9 mouse cellular contexts compared by ENCODE assay signal in genomic region chr7:122494088-122494487, GRCm38 (mm10).
A peak's percentile ranks its signal among the peaks of the same experiment; 100 is the strongest.
DNase-seq lines count a peak whose midpoint lies in the region; ATAC-seq and TF ChIP-seq lines count a peak whose summit lies in the region.
"Had no signal": no experiment of that assay in that cellular context is flagged by ENCODE, and none has a peak within 500 bp of the region (broad histone marks: within the 10 kb centered on the region; RNA-seq: fewer than 3 reads in every experiment).

No protein-coding gene starts in this region.

- peak; percentile 50 for DNase-seq in left cerebral cortex, postnatal 4 days
- DNase-seq in left cerebral cortex, postnatal 36 days (ENCODE audit: low spot score in 2 of 2): no peak
- DNase-seq in Patski (ENCODE audit: low read depth, low spot score): no peak
- DNase-seq in cerebellum, adult 9-11 months: peak; percentile 52
- DNase-seq in kidney, postnatal 10 days: peak; percentile 52
- DNase-seq in spleen, postnatal 36 days (ENCODE audit: low spot score in 2 of 2): no peak

- in situ Hi-C loops in Patski (cut with MboI; ENCODE audit: low pct_unique_long_range_greater_than_20kb): no loop called here

- ATAC-seq in Patski: no peak

- peaks cover 14% of the 10 kb centered on the region for H3K4me1 ChIP-seq in olfactory bulb, adult 2 months (ENCODE audit: control insufficient read depth, insufficient read depth, low read length)
- H3K4me1 ChIP-seq: liver, embryonic 15.5 days had no signal

- no peak for TF ChIP-seq POLR2A in olfactory bulb, adult 2 months (IDR thresholded peaks at IDR 0.05; ENCODE audit: insufficient read depth, low read depth, low read length)

- no peaks in the 10 kb centered on the region for H3K27me3 ChIP-seq in Patski
- H3K27me3 ChIP-seq: liver, embryonic 15.5 days had no signal

- TF ChIP-seq CTCF in Patski (IDR thresholded peaks at IDR 0.05): peak; percentile 51
- TF ChIP-seq CTCF in olfactory bulb, adult 2 months (IDR thresholded peaks at IDR 0.05; ENCODE audit: insufficient read depth, low read depth, low read length): 0 out of 2 replicates have a peak, but pooled peaks have one; percentile 19

- POLR2A ChIA-PET in Patski (lab: Charles Lee): no interaction called here

- intact Hi-C loops in left cerebral cortex, postnatal 4 days (cut with DNase I): no loop called here
- intact Hi-C loops in left cerebral cortex, postnatal 36 days (cut with DNase I): no loop called here

- no peak overlapping the region for H3K27ac ChIP-seq in olfactory bulb, adult 2 months (ENCODE audit: insufficient read depth, low read depth, low read length)
- H3K27ac ChIP-seq: liver, embryonic 15.5 days had no signal

- H3K4me3 ChIP-seq in olfactory bulb, adult 2 months (ENCODE audit: insufficient read depth, low read depth, low read length): no peak overlapping the region
- H3K4me3 ChIP-seq: erythroblast, embryonic 14.5 days; liver, embryonic 15.5 days had no signal

- 46% methylated on average over 3 of the region's 3 CpGs for WGBS in olfactory bulb, adult 2 months

- CTCF ChIA-PET in Patski (lab: Charles Lee): interaction anchor here (1.5 kb wide), 1 partner anchor 8 kb away, joined by 5 read pairs; no protein-coding TSS in a partner anchor

Comparison
In these comparisons a context has a peak if more than half of its experiments do, and no peak if none do; other contexts are left out.
1. DNase-seq: peak in left cerebral cortex, postnatal 4 days (single experiment), cerebellum, adult 9-11 months (single experiment) and kidney, postnatal 10 days (single experiment); none in left cerebral cortex, postnatal 36 days (0 of 2), Patski (single experiment) and spleen, postnatal 36 days (0 of 2).